Mouse (Mus musculus) midbrain, embryonic 14.5 days (tissue): ENCODE measurements around the gene Gm11939. TPM values are rescaled to one million over a fixed set of nuclear protein-coding genes. Genes with fewer than 3 reads are reported as not detected.
"Not testable (repeated sequence)": the region's sequence is repeated elsewhere in the genome, so short reads cannot be mapped to it uniquely, and the experiment has no call there.

Experiments used
- ATAC-seq: fragments of 200-750 bp; cut with Nextera tagmentation; 2 replicates; pipeline ENCODE4 v1.8.0; 2017; ENCODE audit warnings: moderate number of reproducible peaks, moderate library complexity; ENCODE audit not compliant: low FRiP score, low TSS enrichment
- DNase-seq: peaks from one replicate; pipeline ENCODE4 v3.0.0-alpha.2; 2015
- H3K27ac ChIP-seq: fragments of 300-500 bp; sonication (generic); replicated peaks from 2 replicates; pipeline ENCODE4 v1.5.1; 2014; ENCODE audit warnings: mild to moderate bottlenecking, low read depth, low read length, moderate library complexity
- H3K27me3 ChIP-seq: fragments of 300-500 bp; sonication (generic); 2 replicates; pipeline ENCODE4 v1.6.1; 2014; ENCODE audit warnings: low read length, control low read depth, mixed read lengths; ENCODE audit not compliant: control insufficient read depth, insufficient read depth
- H3K36me3 ChIP-seq: fragments of 300-500 bp; sonication (generic); 2 replicates; pipeline ENCODE4 v1.6.1; 2014; ENCODE audit warnings: low read length, control low read depth; ENCODE audit not compliant: control insufficient read depth, insufficient read depth
- H3K4me1 ChIP-seq: fragments of 300-500 bp; sonication (generic); 2 replicates; pipeline ENCODE4 v1.6.1; 2014; ENCODE audit warnings: mild to moderate bottlenecking, antibody characterized with exemption, low read length, control low read depth; ENCODE audit not compliant: control insufficient read depth, insufficient read depth
- H3K4me2 ChIP-seq: fragments of 300-500 bp; sonication (generic); 2 replicates; pipeline ENCODE4 v1.6.1; 2014; ENCODE audit warnings: mild to moderate bottlenecking, low read length, moderate library complexity
- H3K4me3 ChIP-seq: fragments of 300-500 bp; sonication (generic); replicated peaks from 2 replicates; pipeline ENCODE4 v1.5.1; 2014; ENCODE audit warnings: low read depth, low read length
- H3K9ac ChIP-seq: fragments of 300-500 bp; sonication (generic); replicated peaks from 2 replicates; pipeline ENCODE4 v1.6.1; 2014; ENCODE audit warnings: mild to moderate bottlenecking, low read length, moderate library complexity
- H3K9me3 ChIP-seq: fragments of 300-500 bp; sonication (generic); 2 replicates; pipeline ENCODE4 v1.6.1; 2016; ENCODE audit warnings: low read length, control low read depth, mixed read lengths; ENCODE audit not compliant: control insufficient read depth
- WGBS: fragments of 180-500 bp; shearing (Covaris S2); extraction: QIAGEN DNeasy Blood & Tissue Kit; methylation state at CpG from one replicate; pipeline ENCODE4 v1.1.7; 2014; 5-methylcytosine and 5-hydroxymethylcytosine counted together
- polyA plus RNA-seq: library from polyadenylated mRNA; unstranded; fragments of >200 nt; fragmentation: Nextera tagmentation; extraction: Ambion mirVana; gene quantifications from 2 replicates; pipeline ENCODE4 v1.2.1, GENCODE M21; 2014

The Gm11939 gene
- not detected in 2 replicates for polyA plus RNA-seq

DNA sequence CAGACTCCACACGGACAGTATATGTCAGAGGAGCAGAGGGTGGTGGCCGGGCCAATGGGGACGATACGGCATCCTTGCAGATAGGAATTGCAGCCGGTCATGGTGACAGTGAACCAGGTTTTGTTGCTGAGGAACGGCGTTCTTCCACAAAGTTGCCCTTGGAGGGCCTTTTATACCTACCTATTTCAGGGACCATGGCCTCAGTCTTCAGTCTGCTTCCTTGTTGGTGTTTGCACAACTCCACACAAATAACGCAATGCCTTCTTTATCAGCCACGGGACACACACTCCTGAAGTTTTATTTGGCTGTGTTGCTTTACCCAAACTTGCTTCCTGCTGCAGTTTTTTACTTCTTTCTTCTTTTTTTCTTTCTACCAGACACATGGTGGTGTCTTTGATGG lies at the start of gene Gm11939:
TSS of gene Gm11939 (minus strand) at position 101 of the 400 bp plus-strand sequence.
- Histone ChIP-seq H3K4me1 (no peaks in the 10 kb centered on the region), H3K9me3 (no peaks in the 10 kb centered on the region), H3K27ac (no peak within 1 kb of the TSS), H3K4me2 (no peak within 1 kb of the TSS), H3K4me3 (no peak within 1 kb of the TSS), H3K27me3 (no peaks in the 10 kb centered on the region), H3K9ac (no peak within 1 kb of the TSS), H3K36me3 (no peaks in the 10 kb centered on the region)
- WGBS = 91% methylated on average over 9 of the region's 9 CpGs
- DNase-seq (no peak), ATAC-seq (no peak)

DNA sequence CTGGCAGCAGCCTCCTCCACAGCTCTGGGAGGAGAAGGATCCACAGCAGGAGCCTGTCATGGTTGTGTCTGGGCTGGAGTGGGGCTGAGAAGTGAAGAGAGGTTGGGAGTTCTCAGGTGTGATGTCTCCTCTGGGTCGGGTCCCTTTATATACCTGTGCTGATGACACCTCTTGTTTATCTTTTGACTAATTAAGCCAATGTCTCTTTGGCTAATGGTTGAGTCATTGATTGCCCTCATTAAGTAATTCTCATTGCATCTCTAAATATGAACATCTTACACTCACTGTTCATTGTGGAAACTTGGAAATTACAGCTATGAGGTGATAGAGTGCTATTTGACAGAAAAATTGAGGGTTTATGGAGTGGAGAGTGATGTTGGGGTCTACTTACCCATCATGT lies 43.9 kb upstream of the Gm11939 start, which contains the start of gene Gm11938:
TSS of gene Gm11938 (minus strand) at position 101 of the 400 bp plus-strand sequence.
- DNase-seq, H3K9me3 ChIP-seq, H3K36me3 ChIP-seq, H3K27ac ChIP-seq, ATAC-seq, H3K9ac ChIP-seq, H3K4me1 ChIP-seq, H3K27me3 ChIP-seq, H3K4me2 ChIP-seq, H3K4me3 ChIP-seq: not testable (repeated sequence)
- WGBS = 69% methylated on average over 1 of the region's 1 CpGs

DNA sequence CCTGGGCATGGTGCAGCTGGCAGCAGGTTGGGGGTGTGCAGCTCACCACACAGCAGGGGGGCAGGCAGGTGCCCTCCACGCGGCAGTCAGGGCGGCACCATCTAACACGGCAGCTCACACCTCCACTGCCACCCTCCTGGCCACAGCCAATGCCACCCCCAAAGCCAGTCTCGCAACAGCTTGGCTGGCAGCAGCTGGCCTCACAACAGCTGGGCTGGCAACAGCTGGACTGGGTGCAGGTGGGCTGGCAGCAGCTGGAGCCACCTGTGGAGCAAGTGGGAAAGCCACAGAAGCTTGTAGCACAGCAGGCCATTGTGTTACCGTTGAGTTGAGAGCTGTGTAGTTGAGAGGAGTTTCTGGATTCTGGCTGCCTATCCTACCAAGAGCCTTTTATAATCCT lies 38.5 kb upstream of the Gm11939 start, which contains the start of gene Krtap9-3:
TSS of gene Krtap9-3 (minus strand) at position 364 of the 400 bp plus-strand sequence.
- ATAC-seq, H3K9ac ChIP-seq, H3K27me3 ChIP-seq, H3K9me3 ChIP-seq, DNase-seq, H3K4me1 ChIP-seq, H3K36me3 ChIP-seq, H3K27ac ChIP-seq, H3K4me3 ChIP-seq, H3K4me2 ChIP-seq: not testable (repeated sequence)
- WGBS = 87% methylated on average over 6 of the region's 6 CpGs

DNA sequence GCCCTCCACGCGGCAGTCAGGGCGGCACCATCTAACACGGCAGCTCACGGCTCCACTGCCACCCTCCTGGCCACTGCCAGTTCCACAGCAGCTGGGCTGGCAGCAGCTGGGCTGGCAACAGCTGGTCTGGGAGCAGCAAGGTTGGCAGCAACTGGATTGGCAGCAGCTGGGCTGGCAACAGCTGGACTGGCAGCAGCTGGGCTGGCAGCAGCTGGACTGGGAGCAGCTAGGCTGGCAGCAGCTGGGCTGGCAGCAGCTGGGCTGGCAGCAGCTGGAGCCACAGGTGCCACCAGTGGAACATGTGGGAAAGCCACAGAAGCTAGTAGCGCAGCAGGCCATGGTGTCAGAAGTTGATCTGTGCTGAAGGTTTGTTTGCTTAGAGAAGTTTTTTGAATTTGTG lies 31.7 kb upstream of the Gm11939 start, which contains the start of gene Krtap1-3:
TSS of gene Krtap1-3 (minus strand) at position 359 of the 400 bp plus-strand sequence.
- no peaks in the 10 kb centered on the region for H3K27me3 ChIP-seq
- no peak within 1 kb of the TSS for H3K4me3 ChIP-seq
- H3K9ac ChIP-seq = no peak within 1 kb of the TSS
- H3K4me2 ChIP-seq = no peak within 1 kb of the TSS
- no peak within 1 kb of the TSS for H3K27ac ChIP-seq
- H3K9me3 ChIP-seq = no peaks in the 10 kb centered on the region
- no peaks in the 10 kb centered on the region for H3K36me3 ChIP-seq
- DNase-seq (no peak), ATAC-seq (no peak)
- no peaks in the 10 kb centered on the region for H3K4me1 ChIP-seq
- WGBS = 89% methylated on average over 6 of the region's 6 CpGs

DNA sequence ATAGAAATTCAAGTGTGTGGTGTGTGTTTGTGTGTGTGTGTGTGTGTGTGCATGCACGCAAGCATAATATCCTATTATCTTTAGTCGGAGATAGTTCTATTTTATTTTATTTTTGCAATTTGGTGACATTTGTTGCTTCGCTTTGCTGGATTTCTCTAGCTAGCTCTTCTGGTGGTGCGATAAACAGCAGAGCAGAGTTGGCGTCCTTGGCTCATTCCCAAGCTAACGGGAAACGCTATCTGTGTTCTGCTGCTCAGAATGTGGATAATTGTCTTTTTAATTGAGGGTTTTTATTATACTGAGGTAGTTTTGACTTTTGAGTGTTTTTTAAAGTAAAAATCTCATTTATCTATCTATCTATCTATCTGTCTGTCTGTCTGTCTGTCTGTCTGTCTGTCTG lies 25.8 kb upstream of the Gm11939 start:
- DNase-seq = peak; percentile 3
- no peaks in the 10 kb centered on the region for H3K4me1 ChIP-seq
- WGBS = 95% methylated on average over 7 of the region's 7 CpGs

DNA sequence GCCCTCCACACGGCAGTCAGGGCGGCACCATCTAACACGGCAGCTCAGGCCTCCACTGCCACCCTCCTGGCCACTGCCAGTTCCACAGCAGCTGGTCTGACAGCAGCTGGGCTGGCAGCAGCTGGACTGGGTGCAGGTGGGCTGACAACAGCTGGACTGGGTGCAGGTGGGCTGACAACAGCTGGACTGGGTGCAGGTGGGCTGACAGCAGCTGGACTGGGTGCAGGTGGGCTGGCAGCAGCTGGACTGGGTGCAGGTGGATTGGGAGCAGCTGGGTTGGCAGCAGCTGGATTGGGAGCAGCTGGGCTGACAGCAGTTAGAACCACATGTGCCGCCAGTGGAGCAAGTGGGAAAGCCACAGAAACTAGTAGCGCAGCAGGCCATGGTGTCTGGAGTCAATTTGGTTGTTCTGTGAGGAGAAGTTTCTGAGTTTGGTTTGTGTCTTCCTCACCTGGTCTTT lies 24.0 kb upstream of the Gm11939 start, which contains the start of gene Krtap1-4:
TSS of gene Krtap1-4 (minus strand) at position 410 of the 460 bp plus-strand sequence.
- H3K4me2 ChIP-seq = no peak within 1 kb of the TSS
- no peaks in the 10 kb centered on the region for H3K4me1 ChIP-seq
- no peaks in the 10 kb centered on the region for H3K36me3 ChIP-seq
- H3K9me3 ChIP-seq = no peaks in the 10 kb centered on the region
- 79% methylated on average over 5 of the region's 5 CpGs for WGBS
- H3K4me3 ChIP-seq = no peak within 1 kb of the TSS
- no peaks in the 10 kb centered on the region for H3K27me3 ChIP-seq
- H3K27ac ChIP-seq = no peak within 1 kb of the TSS
- DNase-seq (no peak), ATAC-seq (no peak)
- H3K9ac ChIP-seq = no peak within 1 kb of the TSS

More for the DNA sequence above, 25.8 kb upstream of the Gm11939 start:
- H3K9me3 ChIP-seq = no peaks in the 10 kb centered on the region
- no peaks in the 10 kb centered on the region for H3K27me3 ChIP-seq
- H3K27ac ChIP-seq = no peak overlapping the region
- H3K4me2 ChIP-seq = no peak overlapping the region
- H3K9ac ChIP-seq = no peak overlapping the region
- H3K36me3 ChIP-seq = no peaks in the 10 kb centered on the region
- no peak for ATAC-seq
- no peak overlapping the region for H3K4me3 ChIP-seq

DNA sequence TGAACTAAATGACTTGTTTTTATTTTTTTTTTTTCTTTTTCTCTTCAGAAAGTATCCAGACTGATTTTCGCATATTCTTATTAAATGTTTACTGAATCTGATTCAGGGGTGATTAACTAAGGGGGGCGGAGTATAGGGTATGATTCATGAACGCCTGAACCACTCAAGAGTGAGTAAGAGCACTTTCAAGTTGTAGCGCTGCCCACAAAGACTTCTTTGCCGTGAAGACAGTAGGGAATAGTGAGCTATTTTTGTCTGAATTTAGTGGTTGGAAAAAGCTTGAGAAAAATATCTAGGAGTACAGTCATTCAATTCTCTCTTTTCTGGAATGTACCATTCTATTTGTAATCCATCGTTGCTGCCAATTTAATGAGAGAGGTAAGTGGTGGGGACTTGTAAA lies 22.3 kb upstream of the Gm11939 start:
- H3K27ac ChIP-seq = no peak overlapping the region
- no peaks in the 10 kb centered on the region for H3K27me3 ChIP-seq
- H3K9ac ChIP-seq = no peak overlapping the region
- no peaks in the 10 kb centered on the region for H3K4me1 ChIP-seq
- no peak overlapping the region for H3K4me2 ChIP-seq
- 90% methylated on average over 6 of the region's 6 CpGs for WGBS
- no peaks in the 10 kb centered on the region for H3K36me3 ChIP-seq
- ATAC-seq (no peak), DNase-seq (no peak)
- no peak overlapping the region for H3K4me3 ChIP-seq
- no peaks in the 10 kb centered on the region for H3K9me3 ChIP-seq

DNA sequence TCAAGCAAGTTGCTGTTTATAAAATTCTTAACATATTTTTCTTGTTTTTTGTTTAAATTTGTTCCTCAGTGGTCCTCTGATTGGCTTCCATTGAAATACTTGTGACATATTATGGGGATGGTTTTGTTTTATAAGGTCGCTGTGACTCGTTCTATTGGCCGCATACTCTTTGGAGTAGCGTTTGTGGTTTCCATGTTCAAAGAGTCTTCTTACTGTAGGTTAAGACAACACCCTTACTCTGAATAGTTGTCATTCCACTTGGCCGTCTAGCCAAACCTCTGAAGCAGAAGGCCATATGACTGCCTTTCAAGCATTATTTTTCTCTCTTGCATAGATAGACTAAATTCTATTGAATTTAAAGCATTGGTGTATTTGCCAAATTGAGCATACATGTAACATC lies 21.8 kb upstream of the Gm11939 start:
- H3K36me3 ChIP-seq = no peaks in the 10 kb centered on the region
- no peak overlapping the region for H3K9ac ChIP-seq
- ATAC-seq (no peak), DNase-seq (no peak)
- H3K4me1 ChIP-seq = no peaks in the 10 kb centered on the region
- WGBS = 94% methylated on average over 5 of the region's 5 CpGs
- no peaks in the 10 kb centered on the region for H3K27me3 ChIP-seq
- no peak overlapping the region for H3K27ac ChIP-seq
- no peak overlapping the region for H3K4me2 ChIP-seq
- H3K9me3 ChIP-seq = no peaks in the 10 kb centered on the region
- no peak overlapping the region for H3K4me3 ChIP-seq

DNA sequence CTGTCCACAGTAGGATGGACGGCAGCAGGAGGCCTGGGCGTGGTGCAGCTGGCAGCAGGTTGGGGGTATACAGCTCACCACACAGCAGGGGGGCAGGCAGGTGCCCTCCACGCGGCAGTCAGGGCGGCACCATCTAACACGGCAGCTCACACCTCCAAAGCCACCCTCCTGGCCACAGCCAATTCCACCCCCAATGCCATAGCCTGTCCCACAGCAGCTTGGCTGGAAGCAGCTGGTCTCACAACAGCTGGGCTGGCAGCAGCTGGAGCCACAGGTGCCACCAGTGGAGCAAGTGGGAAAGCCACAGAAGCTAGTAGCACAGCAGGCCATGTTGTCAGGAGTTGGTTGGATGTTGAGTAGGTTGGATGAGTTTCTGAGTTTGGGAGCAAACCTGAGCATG lies 21.4 kb upstream of the Gm11939 start, which contains the start of gene Krtap1-5:
TSS of gene Krtap1-5 (minus strand) at position 381 of the 400 bp plus-strand sequence.
- no peak within 1 kb of the TSS for H3K4me3 ChIP-seq
- H3K4me2 ChIP-seq = no peak within 1 kb of the TSS
- H3K9ac ChIP-seq = no peak within 1 kb of the TSS
- 92% methylated on average over 6 of the region's 6 CpGs for WGBS
- no peak within 1 kb of the TSS for H3K27ac ChIP-seq
- H3K4me1 ChIP-seq = no peaks in the 10 kb centered on the region
- no peak for DNase-seq
- H3K27me3 ChIP-seq = no peaks in the 10 kb centered on the region
- no peaks in the 10 kb centered on the region for H3K36me3 ChIP-seq
- no peaks in the 10 kb centered on the region for H3K9me3 ChIP-seq
- ATAC-seq = no peak
